Mouse (Mus musculus) intestine, embryonic 15.5 days (tissue): ENCODE measurements around the gene Tspan5. TPM values are rescaled to one million over a fixed set of nuclear protein-coding genes. Genes with fewer than 3 reads are reported as not detected.

Experiments
- polyA plus RNA-seq: library from polyadenylated mRNA; unstranded; fragments of >200 nt; fragmentation: Nextera tagmentation; extraction: Ambion mirVana; gene quantifications from 2 replicates; pipeline ENCODE4 v1.2.1, GENCODE M21; 2015

Tspan5 gene
- polyA plus RNA-seq, 1 experiment from 2014 or later: 17.8 TPM

Other genes with a start within 250 kb of the Tspan5 start
- 308 and 309 TPM in 2 replicates for gene Eif4e, start 216.0 kb upstream of the Tspan5 start, polyA plus RNA-seq